Mouse (Mus musculus) gastrocnemius, postnatal 10 days (tissue): Measurements from ENCODE around the gene Mill1. TPM values are rescaled to one million over a fixed set of nuclear protein-coding genes. Genes with fewer than 3 reads are reported as not detected.
"Not testable (repeated sequence)": the region's sequence is repeated elsewhere in the genome, so short reads cannot be mapped to it uniquely, and the experiment has no call there.

Experiments used
- DNase-seq: peaks from one replicate; pipeline ENCODE4 v3.0.0; 2021; ENCODE audit warnings: mixed read lengths
- long read RNA-seq, 2 experiments: library from polyadenylated mRNA; stranded (forward); transcript quantifications; one replicate each; pipeline ENCODE4 v2.0.0; 2021
- total RNA-seq, 2 experiments: library from RNA; stranded (reverse); gene quantifications; 2 replicates each; pipeline ENCODE4 v1.2.3; 2021

The Mill1 gene
- not detected for total RNA-seq
- long read RNA-seq, experiment 1: 0 reads
- long read RNA-seq, experiment 2: 0 reads

- no peak for DNase-seq
Observed at GRCm38 (mm10) chr7:18245047-18245446, at the start of gene Mill1. Mill1 (plus strand) TSS chr7:18245347.

- no peak for DNase-seq
Observed at GRCm38 (mm10) chr7:18210938-18211337, 34.2 kb upstream of the Mill1 start.

- no peak for DNase-seq
Observed at GRCm38 (mm10) chr7:18214699-18215098, 30.4 kb upstream of the Mill1 start.

- no peak for DNase-seq
Observed at GRCm38 (mm10) chr7:18238561-18238960, 6.6 kb upstream of the Mill1 start.

GRCm38 (mm10) chr7:18241217-18241616 lies 3.9 kb upstream of the Mill1 start:
- no peak for DNase-seq

- not testable (repeated sequence) for DNase-seq
Observed at GRCm38 (mm10) chr7:18243959-18244573, 1.1 kb upstream of the Mill1 start.

- no peak for DNase-seq
Observed at GRCm38 (mm10) chr7:18260219-18260618, 15.1 kb downstream of the Mill1 start.

GRCm38 (mm10) chr7:18265089-18265488 lies 19.9 kb downstream of the Mill1 start:
- no peak for DNase-seq

Other genes with a start within 250 kb of the Mill1 start
- not detected for gene Ceacam13, start 235.5 kb upstream of the Mill1 start, total RNA-seq
- not detected for gene Ceacam12, start 179.4 kb upstream of the Mill1 start, total RNA-seq
- gene Igfl3, start 68.9 kb upstream of the Mill1 start, total RNA-seq: not detected
- not detected for gene Psg18, start 109.7 kb downstream of the Mill1 start, total RNA-seq
- not detected for gene Psg28, start 186.7 kb downstream of the Mill1 start, total RNA-seq
- not detected for gene Psg26, start 238.8 kb downstream of the Mill1 start, total RNA-seq